ENCODE assay signal across 7 mouse cellular contexts in genomic region chr8:84873016-84873415, GRCm38 (mm10). TPM values are rescaled to one million over a fixed set of nuclear protein-coding genes. Genes with fewer than 3 reads are reported as not detected.
DNase-seq lines count a peak whose midpoint lies in the region; ATAC-seq lines count a peak whose summit lies in the region.

No protein-coding gene starts in this region.

- peaks cover 14% of the 10 kb centered on the region for H3K36me3 ChIP-seq in lung, embryonic 15.5 days
- H3K36me3 ChIP-seq in forebrain, embryonic 10.5 days (replicated peaks) = peaks cover 26% of the 10 kb centered on the region
- H3K36me3 ChIP-seq in limb, embryonic 12.5 days = peaks cover 18% of the 10 kb centered on the region
- H3K36me3 ChIP-seq in stomach, embryonic 14.5 days (ENCODE audit: control insufficient read depth, insufficient read depth, low read length) = peaks cover 10% of the 10 kb centered on the region

- no peaks in the 10 kb centered on the region for H3K9me3 ChIP-seq in lung, embryonic 15.5 days
- no peaks in the 10 kb centered on the region for H3K9me3 ChIP-seq in forebrain, embryonic 10.5 days
- H3K9me3 ChIP-seq in limb, embryonic 12.5 days = no peaks in the 10 kb centered on the region
- no peaks in the 10 kb centered on the region for H3K9me3 ChIP-seq in stomach, embryonic 14.5 days (ENCODE audit: control insufficient read depth, low read depth, low read length)

- 64% methylated on average over 4 of the region's 4 CpGs for WGBS in lung, embryonic 15.5 days
- 67% methylated on average over 4 of the region's 4 CpGs for WGBS in forebrain, embryonic 10.5 days
- WGBS in limb, embryonic 12.5 days = 65% methylated on average over 4 of the region's 4 CpGs
- 56% methylated on average over 4 of the region's 4 CpGs for whole genome bisulfite sequencing in stomach, embryonic 14.5 days

- no peak for DNase-seq in lung, postnatal 14 days
- DNase-seq in forebrain, embryonic 10.5 days (ENCODE audit: extremely low spot score, low spot score) = no peak
- DNase-seq in spleen, adult 12 weeks (ENCODE audit: low spot score) = no peak
- no peak for DNase-seq in spleen, adult 18-20 months

- H3K4me3 ChIP-seq in lung, embryonic 15.5 days = peak overlapping the region; percentile 54
- H3K4me3 ChIP-seq in forebrain, embryonic 10.5 days = peak overlapping the region; percentile 57
- peak overlapping the region; percentile 49 for H3K4me3 ChIP-seq in limb, embryonic 12.5 days (replicated peaks)
- H3K4me3 ChIP-seq in stomach, embryonic 14.5 days (ENCODE audit: low read depth, low read length) = peak overlapping the region; percentile 49

- H3K9ac ChIP-seq in lung, embryonic 15.5 days = no peak overlapping the region
- peak overlapping the region; percentile 63; the same call in 1 of the 2 replicates for H3K9ac ChIP-seq in limb, embryonic 12.5 days (replicated peaks)
- H3K9ac ChIP-seq in stomach, embryonic 14.5 days (replicated peaks; ENCODE audit: low read depth, low read length) = no peak overlapping the region

- peak overlapping the region; percentile 100 for H3K4me2 ChIP-seq in lung, embryonic 15.5 days
- H3K4me2 ChIP-seq in limb, embryonic 12.5 days = peak overlapping the region; percentile 83
- H3K4me2 ChIP-seq in stomach, embryonic 14.5 days (replicated peaks; ENCODE audit: low read depth, low read length) = peak overlapping the region; percentile 99

- ATAC-seq in lung, embryonic 15.5 days (ENCODE audit: borderline replicate concordance, extremely low read depth, low FRiP score, low TSS enrichment) = no peak
- no peak for ATAC-seq in limb, embryonic 12.5 days (ENCODE audit: insufficient number of reproducible peaks, insufficient read depth, low FRiP score, low TSS enrichment, low read depth)
- ATAC-seq in stomach, embryonic 14.5 days (ENCODE audit: insufficient number of reproducible peaks, insufficient read depth, low FRiP score, low read depth) = no peak

- H3K27ac ChIP-seq in lung, embryonic 15.5 days = no peak overlapping the region
- H3K27ac ChIP-seq in forebrain, embryonic 10.5 days = peak overlapping the region; percentile 81; the same call in 1 of the 2 replicates
- no peak overlapping the region for H3K27ac ChIP-seq in limb, embryonic 12.5 days
- H3K27ac ChIP-seq in stomach, embryonic 14.5 days (ENCODE audit: low read length) = no peak overlapping the region

- peaks cover 20% of the 10 kb centered on the region for H3K4me1 ChIP-seq in lung, embryonic 15.5 days
- H3K4me1 ChIP-seq in forebrain, embryonic 10.5 days = peaks cover 20% of the 10 kb centered on the region
- peaks cover 13% of the 10 kb centered on the region for H3K4me1 ChIP-seq in limb, embryonic 12.5 days (replicated peaks)
- H3K4me1 ChIP-seq in stomach, embryonic 14.5 days (ENCODE audit: control insufficient read depth, insufficient read depth, low read length) = peaks cover 9% of the 10 kb centered on the region; the same call in 1 of the 2 replicates

- H3K27me3 ChIP-seq in lung, embryonic 15.5 days = no peaks in the 10 kb centered on the region
- peaks cover 19% of the 10 kb centered on the region for H3K27me3 ChIP-seq in forebrain, embryonic 10.5 days (ENCODE audit: poor library complexity, severe bottlenecking)
- H3K27me3 ChIP-seq in limb, embryonic 12.5 days = peaks cover 13% of the 10 kb centered on the region
- H3K27me3 ChIP-seq in stomach, embryonic 14.5 days (ENCODE audit: control insufficient read depth, insufficient read depth, low read length) = no peaks in the 10 kb centered on the region

RNA-seq across cellular contexts. Expression of gene Syce2, which starts 1.1 kb away (rescaled TPM):
- polyA plus RNA-seq in lung, embryonic 15.5 days (2015; fragmentation: Nextera tagmentation; extraction: Ambion mirVana) = 69.6 and 72.1 TPM in 2 replicates
- polyA plus RNA-seq in forebrain, embryonic 10.5 days (2016; fragmentation: Nextera tagmentation; extraction: Ambion mirVana) = 91.1 and 92.7 TPM in 2 replicates
- 86.5 and 88.8 TPM in 2 replicates for polyA plus RNA-seq in limb, embryonic 12.5 days (2016; fragmentation: Nextera tagmentation; extraction: Ambion mirVana)
- polyA plus RNA-seq in stomach, embryonic 14.5 days (2014; fragmentation: Nextera tagmentation; extraction: Ambion mirVana) = 65.4 and 77.8 TPM in 2 replicates

RNA-seq across cellular contexts. Expression of gene Farsa, which starts 16.2 kb away (rescaled TPM):
- polyA plus RNA-seq in lung, embryonic 15.5 days (2015; fragmentation: Nextera tagmentation; extraction: Ambion mirVana) = 96.9 and 98.9 TPM in 2 replicates
- polyA plus RNA-seq in forebrain, embryonic 10.5 days (2016; fragmentation: Nextera tagmentation; extraction: Ambion mirVana) = 143 and 144 TPM in 2 replicates
- polyA plus RNA-seq in limb, embryonic 12.5 days (2016; fragmentation: Nextera tagmentation; extraction: Ambion mirVana) = 109 and 114 TPM in 2 replicates
- polyA plus RNA-seq in stomach, embryonic 14.5 days (2014; fragmentation: Nextera tagmentation; extraction: Ambion mirVana) = 83.7 and 88.9 TPM in 2 replicates

RNA-seq across cellular contexts. Expression of gene Gcdh, which starts 20.7 kb away (rescaled TPM):
- polyA plus RNA-seq in lung, embryonic 15.5 days (2015; fragmentation: Nextera tagmentation; extraction: Ambion mirVana) = 34.9 and 35.7 TPM in 2 replicates
- polyA plus RNA-seq in forebrain, embryonic 10.5 days (2016; fragmentation: Nextera tagmentation; extraction: Ambion mirVana) = 44.6 and 49.6 TPM in 2 replicates
- 42.8 and 44.9 TPM in 2 replicates for polyA plus RNA-seq in limb, embryonic 12.5 days (2016; fragmentation: Nextera tagmentation; extraction: Ambion mirVana)
- 29.3 and 30.8 TPM in 2 replicates for polyA plus RNA-seq in stomach, embryonic 14.5 days (2014; fragmentation: Nextera tagmentation; extraction: Ambion mirVana)

RNA-seq across cellular contexts. Expression of gene Calr, which starts 26.3 kb away (rescaled TPM):
- 1,037 and 1,080 TPM in 2 replicates for polyA plus RNA-seq in lung, embryonic 15.5 days (2015; fragmentation: Nextera tagmentation; extraction: Ambion mirVana)
- polyA plus RNA-seq in forebrain, embryonic 10.5 days (2016; fragmentation: Nextera tagmentation; extraction: Ambion mirVana) = 735 and 764 TPM in 2 replicates
- 764 and 842 TPM in 2 replicates for polyA plus RNA-seq in limb, embryonic 12.5 days (2016; fragmentation: Nextera tagmentation; extraction: Ambion mirVana)
- 669 and 791 TPM in 2 replicates for polyA plus RNA-seq in stomach, embryonic 14.5 days (2014; fragmentation: Nextera tagmentation; extraction: Ambion mirVana)

RNA-seq across cellular contexts. Expression of gene Klf1, which starts 28.7 kb away (rescaled TPM):
- 1.6 and 3.1 TPM in 2 replicates for polyA plus RNA-seq in lung, embryonic 15.5 days (2015; fragmentation: Nextera tagmentation; extraction: Ambion mirVana)
- 18.3 and 24.3 TPM in 2 replicates for polyA plus RNA-seq in forebrain, embryonic 10.5 days (2016; fragmentation: Nextera tagmentation; extraction: Ambion mirVana)
- polyA plus RNA-seq in limb, embryonic 12.5 days (2016; fragmentation: Nextera tagmentation; extraction: Ambion mirVana) = 4.3 and 5.1 TPM in 2 replicates
- polyA plus RNA-seq in stomach, embryonic 14.5 days (2014; fragmentation: Nextera tagmentation; extraction: Ambion mirVana) = 2.3 and 2.4 TPM in 2 replicates
